Mouse (Mus musculus): ENCODE results near the gene Tomm7.

DNA sequence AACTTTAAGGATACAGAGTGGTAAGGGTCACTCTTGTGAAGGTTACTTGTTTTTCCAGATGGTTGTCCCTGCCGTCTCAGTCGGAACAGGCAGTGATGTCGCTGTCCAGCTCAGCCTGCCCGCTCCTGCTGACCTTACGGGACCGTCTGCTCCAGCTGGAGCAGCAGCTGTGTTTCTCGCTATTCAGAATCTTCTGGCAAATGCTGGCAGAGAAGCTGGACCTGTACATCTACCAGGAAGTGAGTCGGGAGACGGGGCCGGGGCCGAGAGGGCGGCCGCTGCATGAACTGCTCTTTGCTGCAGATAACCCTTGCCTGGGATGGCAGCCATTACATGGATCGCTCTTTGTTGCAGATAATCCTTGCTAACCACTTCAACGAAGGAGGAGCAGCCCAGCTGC, 27.3 kb downstream of the Tomm7 start:
- no peak for TF ChIP-seq EP300 (IDR thresholded peaks at IDR 0.05; ENCODE audit: insufficient read depth, low read depth, low read length)
- TF ChIP-seq CTCF (IDR thresholded peaks at IDR 0.05), result no peak
- TF ChIP-seq POLR2A (IDR thresholded peaks at IDR 0.05; ENCODE audit: insufficient read depth, low read depth, low read length), result no peak

All from heart, adult 2 months (tissue).